Mouse (Mus musculus) C2C12 (cell line): ENCODE data around the gene Tex11.

ENCODE experiments used
- CEBPB ChIP-seq: IDR thresholded peaks from one replicate; pipeline ENCODE4 v1.6.1; 2011; ENCODE audit warnings: low read depth, mild to moderate bottlenecking, control low read depth, moderate library complexity
- CTCF ChIP-seq: IDR thresholded peaks from one replicate; pipeline ENCODE4 v1.5.1; 2011; ENCODE audit not compliant: control insufficient read depth, insufficient read depth, insufficient read length
- MAX ChIP-seq: IDR thresholded peaks from one replicate; pipeline ENCODE4 v1.6.1; 2011; ENCODE audit warnings: mild to moderate bottlenecking, control low read depth
- MYOD1 ChIP-seq: IDR thresholded peaks from one replicate; pipeline ENCODE4 v1.6.1; 2011; ENCODE audit warnings: low read depth; ENCODE audit not compliant: control insufficient read depth, insufficient read length

DNA sequence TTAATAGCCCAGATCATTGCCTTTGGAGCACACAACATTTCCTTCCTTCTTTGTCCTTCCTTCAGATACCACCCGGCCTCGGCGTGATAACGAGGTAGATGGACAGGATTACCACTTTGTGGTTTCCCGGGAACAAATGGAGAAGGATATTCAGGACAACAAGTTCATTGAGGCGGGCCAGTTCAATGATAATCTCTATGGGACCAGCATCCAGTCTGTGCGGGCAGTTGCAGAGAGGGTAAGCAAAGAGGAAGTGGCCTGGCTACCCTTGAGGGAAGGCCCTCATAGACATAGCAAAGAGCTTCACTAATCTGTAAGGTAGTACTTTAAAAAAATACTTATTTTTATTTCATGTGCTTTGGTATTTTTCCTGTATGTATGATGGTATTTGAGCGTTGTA lies 245.3 kb downstream of the Tex11 start:
- TF ChIP-seq CTCF (no peak), CEBPB (no peak), MAX (no peak), MYOD1 (no peak)
